Mouse (Mus musculus) lung, embryonic 14.5 days (tissue): ENCODE measurements around the gene Gm36210. TPM values are rescaled to one million over a fixed set of nuclear protein-coding genes. Genes with fewer than 3 reads are reported as not detected.

Source experiments
- ATAC-seq: fragments of 200-750 bp; cut with Nextera tagmentation; 2 replicates; pipeline ENCODE4 v1.8.0; 2017; ENCODE audit warnings: mild to moderate bottlenecking, moderate TSS enrichment, moderate library complexity; ENCODE audit not compliant: insufficient read depth
- DNase-seq: peaks from one replicate; pipeline ENCODE4 v3.0.0-alpha.2; 2015
- H3K27ac ChIP-seq: fragments of 300-500 bp; sonication (generic); 2 replicates; pipeline ENCODE4 v1.5.1; 2014; ENCODE audit warnings: low read depth, mild to moderate bottlenecking, moderate library complexity
- H3K27me3 ChIP-seq: fragments of 300-500 bp; sonication (generic); 2 replicates; pipeline ENCODE4 v1.6.1; 2014; ENCODE audit warnings: low read length, control low read depth; ENCODE audit not compliant: insufficient read depth
- H3K36me3 ChIP-seq: fragments of 300-500 bp; sonication (generic); 2 replicates; pipeline ENCODE4 v1.6.1; 2014; ENCODE audit warnings: control low read depth; ENCODE audit not compliant: insufficient read depth
- H3K4me1 ChIP-seq: fragments of 300-500 bp; sonication (generic); 2 replicates; pipeline ENCODE4 v1.6.1; 2014; ENCODE audit warnings: antibody characterized with exemption, control low read depth; ENCODE audit not compliant: insufficient read depth
- H3K4me2 ChIP-seq: fragments of 300-500 bp; sonication (generic); 2 replicates; pipeline ENCODE4 v1.6.1; 2014; ENCODE audit warnings: mild to moderate bottlenecking
- H3K4me3 ChIP-seq: fragments of 300-500 bp; sonication (generic); 2 replicates; pipeline ENCODE4 v1.5.1; 2014; ENCODE audit warnings: low read depth, low read length
- H3K9ac ChIP-seq: fragments of 300-500 bp; sonication (generic); 2 replicates; pipeline ENCODE4 v1.6.1; 2014
- H3K9me3 ChIP-seq: fragments of 300-500 bp; sonication (generic); 2 replicates; pipeline ENCODE4 v1.6.1; 2016; ENCODE audit warnings: low read depth, low read length, control low read depth
- CTCF ChIP-seq: IDR thresholded peaks from 2 replicates; pipeline ENCODE4 v1.5.1; 2016; ENCODE audit warnings: antibody characterized with exemption, low read depth
- WGBS: fragments of 180-500 bp; shearing (Covaris S2); extraction: QIAGEN DNeasy Blood & Tissue Kit; methylation state at CpG from one replicate; pipeline ENCODE4 v1.1.7; 2014; 5-methylcytosine and 5-hydroxymethylcytosine counted together
- polyA plus RNA-seq: library from polyadenylated mRNA; unstranded; fragments of >200 nt; fragmentation: Nextera tagmentation; extraction: Ambion mirVana; gene quantifications from 2 replicates; pipeline ENCODE4 v1.2.1, GENCODE M21; 2014

Gm36210 gene
- polyA plus RNA-seq, result not detected in 2 replicates

- no peak for ATAC-seq
These were observed at the start of gene Gm36210 for GRCm38 (mm10) chr7:4906466-4906950. Gene Gm36210, minus strand, starts transcription at chr7:4906516.

GRCm38 (mm10) chr7:4953815-4954445, 47.6 kb upstream of the Gm36210 start:
- Histone ChIP-seq H3K36me3 (no peaks in the 10 kb centered on the region), H3K27ac (no peak overlapping the region), H3K4me3 (no peak overlapping the region), H3K4me1 (peaks cover 8% of the 10 kb centered on the region; the same call in 1 of the 2 replicates), H3K27me3 (no peaks in the 10 kb centered on the region), H3K9me3 (no peaks in the 10 kb centered on the region), H3K4me2 (no peak overlapping the region), H3K9ac (no peak overlapping the region; the same call in 1 of the 2 replicates)
- WGBS, result 9% methylated on average over 10 of the region's 10 CpGs
- TF ChIP-seq CTCF, result no peak
- ATAC-seq, result peak; percentile 85
- peak; percentile 76 for DNase-seq

More at GRCm38 (mm10) chr7:4906466-4906950, at the start of gene Gm36210:
- Histone ChIP-seq H3K27ac (no peak within 1 kb of the TSS), H3K9me3 (no peaks in the 10 kb centered on the region), H3K36me3 (no peaks in the 10 kb centered on the region), H3K4me3 (no peak within 1 kb of the TSS), H3K27me3 (no peaks in the 10 kb centered on the region), H3K4me1 (no peaks in the 10 kb centered on the region), H3K9ac (no peak within 1 kb of the TSS), H3K4me2 (no peak within 1 kb of the TSS)
- no peak for TF ChIP-seq CTCF
- 64% methylated on average over 10 of the region's 10 CpGs for WGBS
- no peak for DNase-seq

- Histone ChIP-seq H3K36me3 (no peaks in the 10 kb centered on the region), H3K9ac (no peak overlapping the region), H3K4me3 (no peak overlapping the region), H3K27ac (no peak overlapping the region), H3K4me2 (no peak overlapping the region), H3K4me1 (peaks cover 8% of the 10 kb centered on the region; the same call in 1 of the 2 replicates), H3K27me3 (no peaks in the 10 kb centered on the region), H3K9me3 (no peaks in the 10 kb centered on the region)
- ATAC-seq (no peak), DNase-seq (no peak)
- 82% methylated on average over 19 of the region's 19 CpGs for whole genome bisulfite sequencing
- no peak for TF ChIP-seq CTCF
These were observed 44.4 kb upstream of the Gm36210 start for GRCm38 (mm10) chr7:4950561-4951342.

- Histone ChIP-seq H3K4me2 (no peak overlapping the region), H3K36me3 (no peaks in the 10 kb centered on the region), H3K9ac (no peak overlapping the region), H3K9me3 (no peaks in the 10 kb centered on the region), H3K4me1 (0 out of 2 replicates have a peak, but pooled peaks cover 1% of the 10 kb centered on the region), H3K4me3 (no peak overlapping the region), H3K27me3 (no peaks in the 10 kb centered on the region), H3K27ac (no peak overlapping the region)
- ATAC-seq (no peak), DNase-seq (no peak)
- TF ChIP-seq CTCF, result no peak
- 22% methylated on average over 6 of the region's 6 CpGs for WGBS
These were observed 42.1 kb upstream of the Gm36210 start for GRCm38 (mm10) chr7:4948386-4948785.

GRCm38 (mm10) chr7:4947855-4948254, 41.5 kb upstream of the Gm36210 start:
- no peak overlapping the region for H3K9ac ChIP-seq
- no peak for TF ChIP-seq CTCF
- no peak for ATAC-seq
- H3K9me3 ChIP-seq, result no peaks in the 10 kb centered on the region
- no peak overlapping the region for H3K4me2 ChIP-seq
- no peak overlapping the region for H3K27ac ChIP-seq
- H3K4me3 ChIP-seq, result no peak overlapping the region
- no peaks in the 10 kb centered on the region for H3K27me3 ChIP-seq
- WGBS, result 40% methylated on average over 2 of the region's 2 CpGs
- H3K36me3 ChIP-seq, result no peaks in the 10 kb centered on the region
- no peaks in the 10 kb centered on the region for H3K4me1 ChIP-seq
- no peak for DNase-seq

GRCm38 (mm10) chr7:4943223-4943815, 37.0 kb upstream of the Gm36210 start:
- ATAC-seq (peak; percentile 80), DNase-seq (peak; percentile 97)
- no peak overlapping the region for H3K27ac ChIP-seq
- no peaks in the 10 kb centered on the region for H3K27me3 ChIP-seq
- H3K4me1 ChIP-seq, result no peaks in the 10 kb centered on the region
- no peaks in the 10 kb centered on the region for H3K36me3 ChIP-seq
- H3K4me3 ChIP-seq, result peak overlapping the region; percentile 26; the same call in 1 of the 2 replicates
- 18% methylated on average over 15 of the region's 15 CpGs for WGBS
- TF ChIP-seq CTCF, result peak; percentile 96
- no peak overlapping the region for H3K9ac ChIP-seq
- H3K4me2 ChIP-seq, result peak overlapping the region; percentile 55
- no peaks in the 10 kb centered on the region for H3K9me3 ChIP-seq

- 41% methylated on average over 5 of the region's 5 CpGs for WGBS
- H3K4me1 ChIP-seq, result no peaks in the 10 kb centered on the region
- H3K9me3 ChIP-seq, result no peaks in the 10 kb centered on the region
- H3K27me3 ChIP-seq, result no peaks in the 10 kb centered on the region
- H3K27ac ChIP-seq, result no peak overlapping the region
- H3K36me3 ChIP-seq, result no peaks in the 10 kb centered on the region
- TF ChIP-seq CTCF, result no peak
- H3K4me2 ChIP-seq, result no peak overlapping the region
- no peak for ATAC-seq
- DNase-seq, result no peak
- H3K4me3 ChIP-seq, result no peak overlapping the region
- no peak overlapping the region for H3K9ac ChIP-seq
These were observed 36.4 kb upstream of the Gm36210 start for GRCm38 (mm10) chr7:4942673-4943072.
